Mouse (Mus musculus) brain, adult 10 weeks (tissue): ENCODE measurements around the gene Cib4. TPM values are rescaled to one million over a fixed set of nuclear protein-coding genes. Genes with fewer than 3 reads are reported as not detected.

Experiments used
- polyA plus RNA-seq: library from polyadenylated mRNA; stranded (reverse); fragments of 350-450 nt; fragmentation: Illumina TruSeq; extraction: RNeasy Lipid Tissue Mini Kit (QIAGEN cat#74804); gene quantifications from one replicate; pipeline ENCODE4 v1.2.3, GENCODE M21; 2015; ENCODE audit warnings: low read depth, low replicate concordance

Gene Cib4
- not detected for polyA plus RNA-seq

DNA sequence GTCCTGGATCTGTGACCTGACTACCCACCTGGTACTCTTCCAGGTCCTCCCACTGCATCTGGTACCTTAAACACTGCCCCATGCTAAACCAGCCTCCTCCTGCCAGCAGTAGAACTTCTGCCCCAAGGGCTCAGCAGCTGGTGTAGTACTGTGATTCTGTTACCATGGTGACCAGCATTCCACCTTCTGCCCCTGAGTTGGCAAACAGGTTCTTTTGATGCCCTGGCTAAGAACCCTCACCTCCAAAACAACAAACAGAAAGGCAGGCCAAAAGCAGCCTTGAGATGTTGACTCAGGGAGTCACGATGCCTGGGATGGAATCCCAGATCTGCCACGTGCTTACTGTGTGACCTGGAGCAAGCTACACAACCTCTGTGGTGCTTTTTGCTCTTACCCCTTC lies at the start of gene Cib4:
Gene Cib4 (minus strand): TSS at position 139 of the 400 bp plus-strand sequence.

DNA sequence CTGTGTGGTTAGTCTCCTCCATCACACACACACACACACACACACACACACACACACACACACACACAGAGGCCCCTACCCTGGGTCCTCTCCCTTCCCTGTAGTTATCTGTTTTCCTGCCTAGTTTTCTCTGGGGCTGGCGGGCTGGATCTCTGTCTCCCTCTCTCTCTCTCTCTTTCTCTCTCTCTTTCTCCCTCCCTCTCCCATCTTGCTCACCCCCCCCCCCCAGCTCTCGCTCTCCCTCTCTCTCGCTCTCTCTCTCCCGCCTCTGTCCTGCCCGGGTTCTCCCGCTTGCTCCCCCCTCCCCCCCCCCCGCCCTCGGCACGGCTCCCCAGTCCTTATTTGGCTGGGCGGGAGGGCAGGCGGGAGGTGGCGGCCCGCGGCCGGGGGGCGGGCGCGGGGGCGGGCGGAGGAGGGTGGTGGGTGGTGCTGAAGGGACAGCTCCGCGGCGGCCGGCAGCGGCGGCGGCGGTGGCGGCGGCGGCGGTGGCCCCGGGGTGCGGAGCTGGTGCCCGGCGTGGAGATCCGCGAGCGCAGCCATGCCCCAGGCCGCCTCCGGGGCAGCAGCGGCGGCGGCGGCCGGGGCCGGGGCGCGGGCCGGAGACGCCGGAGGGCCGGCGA lies 42.2 kb upstream of the Cib4 start, which contains the start of gene Kcnk3:
Gene Kcnk3 (plus strand): TSS at position 490 of the 620 bp plus-strand sequence.

DNA sequence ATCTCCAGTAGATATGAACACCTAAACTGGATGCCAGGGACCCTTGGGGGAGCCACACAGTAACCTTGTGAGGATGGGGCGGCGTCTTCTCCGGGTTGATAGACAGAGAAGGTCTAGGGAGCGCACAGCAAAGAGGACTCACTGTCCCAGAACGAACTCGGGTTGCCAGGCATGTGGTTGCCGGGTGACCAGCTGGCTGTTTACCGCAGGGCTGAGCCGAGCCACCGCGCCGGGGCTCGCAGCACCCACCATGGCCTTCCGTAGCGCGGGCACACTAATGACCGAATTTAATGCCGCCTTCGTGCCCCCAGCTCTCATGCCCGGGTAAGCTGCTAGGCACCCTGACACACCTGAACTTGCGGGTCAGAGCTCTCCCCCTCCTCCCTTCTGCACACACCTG lies 79.8 kb downstream of the Cib4 start, which contains the start of gene 1700001C02Rik:
Gene 1700001C02Rik (plus strand): TSS at position 187 of the 400 bp plus-strand sequence.

DNA sequence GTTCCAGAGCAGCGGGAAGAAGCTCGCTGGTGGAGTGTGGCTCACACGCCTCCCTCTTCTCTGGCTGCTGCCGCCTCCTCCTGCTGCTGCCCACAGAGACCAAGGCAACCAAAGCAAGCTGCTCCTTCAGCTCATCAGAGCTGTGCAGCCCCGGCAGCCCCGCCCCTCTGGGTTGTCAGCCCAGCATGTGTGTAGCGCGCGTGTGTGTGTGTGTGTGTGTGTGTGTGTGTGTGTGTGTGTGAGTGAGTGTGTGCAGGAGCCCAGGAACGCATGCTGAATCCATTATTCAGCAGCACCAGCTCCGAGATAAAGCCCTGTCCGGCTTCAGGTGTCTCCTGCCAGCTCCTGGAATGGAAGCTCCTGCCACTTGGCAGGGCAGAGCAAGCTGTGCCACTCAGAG lies 83.8 kb downstream of the Cib4 start, which contains the start of gene Otof:
Gene Otof (minus strand): TSS at position 112 of the 400 bp plus-strand sequence.

Other genes starting within 250 kb of the Cib4 start
- gene Otof, start 83.9 kb downstream of the Cib4 start, polyA plus RNA-seq: 6.8 TPM
- 2.0 TPM for gene 1700001C02Rik, start 79.8 kb downstream of the Cib4 start, polyA plus RNA-seq
- gene Kcnk3, start 42.3 kb upstream of the Cib4 start, polyA plus RNA-seq: 13.8 TPM
- 30.4 TPM for gene Slc35f6, start 102.1 kb upstream of the Cib4 start, polyA plus RNA-seq
- 5.5 TPM for gene Cenpa, start 120.9 kb upstream of the Cib4 start, polyA plus RNA-seq
- gene Dpysl5, start 165.7 kb upstream of the Cib4 start, polyA plus RNA-seq: 14.7 TPM